In the genomic region with DNA sequence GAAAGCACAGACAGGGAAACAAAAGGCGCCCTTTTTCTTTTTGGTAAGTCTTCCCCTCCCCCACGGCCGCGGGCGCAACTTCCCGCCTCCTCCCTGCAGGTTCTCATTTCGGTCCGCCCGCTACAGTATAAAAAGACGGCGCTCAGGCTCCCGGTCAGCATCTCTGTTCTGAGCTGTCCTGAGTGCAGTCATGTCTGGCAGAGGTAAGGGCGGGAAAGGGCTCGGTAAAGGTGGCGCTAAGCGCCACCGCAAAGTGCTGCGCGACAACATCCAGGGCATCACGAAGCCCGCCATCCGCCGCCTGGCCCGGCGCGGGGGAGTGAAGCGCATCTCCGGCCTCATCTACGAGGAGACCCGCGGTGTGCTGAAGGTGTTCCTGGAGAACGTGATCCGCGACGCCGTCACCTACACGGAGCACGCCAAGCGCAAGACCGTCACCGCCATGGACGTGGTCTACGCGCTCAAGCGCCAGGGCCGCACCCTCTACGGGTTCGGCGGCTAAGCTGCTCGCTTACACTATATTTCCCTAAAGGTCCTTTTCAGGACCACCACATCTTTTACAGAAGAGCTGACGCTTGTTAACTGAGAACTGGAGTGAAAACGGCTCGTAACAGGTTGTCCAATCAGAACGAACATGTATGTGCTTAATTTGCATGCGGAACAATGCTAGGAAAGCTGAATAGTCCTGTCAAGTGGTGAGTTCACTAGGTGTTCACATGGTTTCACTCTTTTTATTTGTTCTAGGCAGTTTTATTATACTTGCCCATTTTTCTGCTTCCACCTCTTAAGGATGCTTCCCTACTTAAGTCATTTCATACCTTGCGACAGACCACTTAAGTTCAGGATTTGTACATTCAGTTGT, we compare ENCODE assay signal across 8 mouse cellular contexts. TPM values are rescaled to one million over a fixed set of nuclear protein-coding genes. Genes with fewer than 3 reads are reported as not detected.
DNase-seq lines count a peak whose midpoint lies in the region; ATAC-seq lines count a peak whose summit lies in the region.
"Not testable (repeated sequence)": the region's sequence is repeated elsewhere in the genome, so short reads cannot be mapped to it uniquely, and the experiment has no call there.

Hist1h4j (plus strand) TSS at position 159 of the 862 bp plus-strand sequence.

- peak within 1 kb of the TSS; percentile 93 for H3K27ac ChIP-seq in heart, embryonic 16.5 days (ENCODE audit: low read length)
- H3K27ac ChIP-seq in liver, embryonic 15.5 days (replicated peaks), result peak within 1 kb of the TSS; percentile 92
- peak within 1 kb of the TSS; percentile 97 for H3K27ac ChIP-seq in neural tube, embryonic 11.5 days (ENCODE audit: low read depth, low read length)
- H3K27ac ChIP-seq in stomach, embryonic 16.5 days (ENCODE audit: low read length), result peak within 1 kb of the TSS; percentile 93

- H3K36me3 ChIP-seq in heart, embryonic 16.5 days (ENCODE audit: control insufficient read depth, insufficient read depth); liver, embryonic 15.5 days (replicated peaks); neural tube, embryonic 11.5 days (ENCODE audit: control insufficient read depth, insufficient read depth, low read length); stomach, embryonic 16.5 days (ENCODE audit: control insufficient read depth, insufficient read depth, low read length): not testable (repeated sequence)

- peak within 1 kb of the TSS; percentile 79 for H3K4me2 ChIP-seq in heart, embryonic 16.5 days (ENCODE audit: low read depth, low read length)
- H3K4me2 ChIP-seq in liver, embryonic 15.5 days, result peak within 1 kb of the TSS; percentile 85
- peak within 1 kb of the TSS; percentile 61 for H3K4me2 ChIP-seq in neural tube, embryonic 11.5 days (ENCODE audit: low read depth)
- peak within 1 kb of the TSS; percentile 75 for H3K4me2 ChIP-seq in stomach, embryonic 16.5 days (ENCODE audit: low read depth, low read length)

- H3K9ac ChIP-seq in heart, embryonic 16.5 days (ENCODE audit: low read length), result peak within 1 kb of the TSS; percentile 83
- peak within 1 kb of the TSS; percentile 63 for H3K9ac ChIP-seq in liver, embryonic 15.5 days
- peak within 1 kb of the TSS; percentile 83 for H3K9ac ChIP-seq in neural tube, embryonic 11.5 days (ENCODE audit: low read length)
- peak within 1 kb of the TSS; percentile 72 for H3K9ac ChIP-seq in stomach, embryonic 16.5 days (ENCODE audit: low read length)

- peak; percentile 80 for DNase-seq in CD4-positive, CD25-positive, alpha-beta regulatory T cell, adult 2 months (ENCODE audit: low read depth, low spot score)
- peak; percentile 79 for DNase-seq in c-Kit-negative CD71-positive TER-119-positive erythroid progenitor cells, embryonic 14.5 days (ENCODE audit: low read depth, low spot score)
- DNase-seq in kidney, postnatal 25 days, result peak; percentile 70 to 78
- DNase-seq in neural tube, embryonic 11.5 days (ENCODE audit: low spot score), result peak; percentile 94

- not testable (repeated sequence) for H3K4me1 ChIP-seq in heart, embryonic 16.5 days (ENCODE audit: control insufficient read depth, insufficient read depth, low read length); neural tube, embryonic 11.5 days (ENCODE audit: control insufficient read depth, insufficient read depth, low read length); stomach, embryonic 16.5 days (ENCODE audit: control insufficient read depth, insufficient read depth, low read length)
- H3K4me1 ChIP-seq in liver, embryonic 15.5 days (replicated peaks), result peaks cover 36% of the 10 kb centered on the region

- under 1% methylated on average over 43 of the region's 56 CpGs for WGBS in heart, embryonic 16.5 days
- under 1% methylated on average over 49 of the region's 56 CpGs for WGBS in liver, embryonic 15.5 days (ENCODE audit: insufficient replicate concordance)
- WGBS in neural tube, embryonic 11.5 days, result under 1% methylated on average over 43 of the region's 56 CpGs
- WGBS in stomach, embryonic 16.5 days, result under 1% methylated on average over 47 of the region's 56 CpGs

- peak; percentile 89 for ATAC-seq in erythroid progenitor cell, adult 5-6 weeks (replicated peaks; ENCODE audit: low FRiP score, poor library complexity, severe bottlenecking)
- peak; percentile 92 for ATAC-seq in heart, embryonic 16.5 days (replicated peaks; ENCODE audit: extremely low read depth, insufficient read depth, low FRiP score)
- ATAC-seq in liver, embryonic 15.5 days (ENCODE audit: insufficient read depth), result peak; percentile 90
- peak; percentile 92 for ATAC-seq in neural tube, embryonic 11.5 days (ENCODE audit: insufficient read depth, low FRiP score, low TSS enrichment)
- ATAC-seq in stomach, embryonic 16.5 days (ENCODE audit: insufficient read depth, low FRiP score), result peak; percentile 93

- peak within 1 kb of the TSS; percentile 63 for H3K4me3 ChIP-seq in heart, embryonic 16.5 days (ENCODE audit: low read length)
- peak within 1 kb of the TSS; percentile 59 for H3K4me3 ChIP-seq in liver, embryonic 15.5 days (replicated peaks)
- H3K4me3 ChIP-seq in neural tube, embryonic 11.5 days (ENCODE audit: low read depth, low read length), result peak within 1 kb of the TSS; percentile 47
- peak within 1 kb of the TSS; percentile 51 for H3K4me3 ChIP-seq in stomach, embryonic 16.5 days (replicated peaks; ENCODE audit: low read length)

- H3K27me3 ChIP-seq in heart, embryonic 16.5 days (ENCODE audit: control insufficient read depth, insufficient read depth, low read length); liver, embryonic 15.5 days; neural tube, embryonic 11.5 days (ENCODE audit: control insufficient read depth, insufficient read depth, low read length); stomach, embryonic 16.5 days (ENCODE audit: control insufficient read depth, insufficient read depth, low read length): not testable (repeated sequence)

- not testable (repeated sequence) for H3K9me3 ChIP-seq in heart, embryonic 16.5 days (replicated peaks; ENCODE audit: control insufficient read depth, low read length); liver, embryonic 15.5 days (replicated peaks); neural tube, embryonic 11.5 days (ENCODE audit: control insufficient read depth, low read length); stomach, embryonic 16.5 days (replicated peaks; ENCODE audit: control insufficient read depth, low read length)

RNA-seq across cellular contexts. Expression of gene Hist1h4j, which starts in this region (rescaled TPM):
- total RNA-seq in erythroid progenitor cell, adult 5-6 weeks (2015; ENCODE audit: low replicate concordance), result 12.6 and 18.4 TPM in 2 replicates
- total RNA-seq in erythroid progenitor cell, adult 5-6 weeks (2017; ENCODE audit: low replicate concordance), result 900 and 1,530 TPM in 2 replicates
- 0.51 and 0.67 TPM in 2 replicates for polyA plus RNA-seq in heart, embryonic 16.5 days (2015; fragmentation: Nextera tagmentation; extraction: Ambion mirVana)
- 0.86 and 0.88 TPM in 2 replicates for polyA plus RNA-seq in liver, embryonic 15.5 days (2015; fragmentation: Nextera tagmentation; extraction: Ambion mirVana)
- polyA plus RNA-seq in neural tube, embryonic 11.5 days (2014; fragmentation: Nextera tagmentation; extraction: Ambion mirVana), result 1.1 and 1.4 TPM in 2 replicates
- polyA plus RNA-seq in stomach, embryonic 16.5 days (2015; fragmentation: Nextera tagmentation; extraction: Ambion mirVana), result 1.7 and 2.3 TPM in 2 replicates

Comparison
In these comparisons a context has a peak if more than half of its experiments do, and no peak if none do; other contexts are left out.
1. Peak in every context shown above with its lines: DNase-seq, ATAC-seq, H3K4me3 ChIP-seq and H3K27ac ChIP-seq.
2. Peak in ATAC-seq, H3K4me3 ChIP-seq, H3K27ac ChIP-seq, H3K9ac ChIP-seq and H3K4me2 ChIP-seq in heart, embryonic 16.5 days; RNA of the gene not detected or under 1 TPM.
3. Peak in ATAC-seq, H3K4me3 ChIP-seq, H3K27ac ChIP-seq, H3K9ac ChIP-seq and H3K4me2 ChIP-seq in liver, embryonic 15.5 days; RNA of the gene not detected or under 1 TPM.